Mouse (Mus musculus) olfactory bulb, adult 2 months (tissue): Measurements from ENCODE around the gene Ireb2. TPM values are rescaled to one million over a fixed set of nuclear protein-coding genes. Genes with fewer than 3 reads are reported as not detected.
"Not testable (repeated sequence)": the region's sequence is repeated elsewhere in the genome, so short reads cannot be mapped to it uniquely, and the experiment has no call there.

ENCODE experiments used
- H3K27ac ChIP-seq: fragments of 200-500 bp; 2 replicates; pipeline ENCODE4 v1.5.1; 2012; ENCODE audit warnings: low read depth, low read length; ENCODE audit not compliant: insufficient read depth
- H3K4me1 ChIP-seq: fragments of 200-500 bp; 2 replicates; pipeline ENCODE4 v1.6.1; 2012; ENCODE audit warnings: low read length; ENCODE audit not compliant: control insufficient read depth, insufficient read depth
- H3K4me3 ChIP-seq: fragments of 200-500 bp; 2 replicates; pipeline ENCODE4 v1.5.1; 2012; ENCODE audit warnings: mild to moderate bottlenecking, low read depth, low read length, moderate library complexity; ENCODE audit not compliant: insufficient read depth
- CTCF ChIP-seq: fragments of 200-500 bp; IDR thresholded peaks from 2 replicates; pipeline ENCODE4 v1.5.1; 2012; ENCODE audit warnings: low read depth, mild to moderate bottlenecking, low read length, moderate library complexity; ENCODE audit not compliant: insufficient read depth
- POLR2A ChIP-seq: fragments of 200-500 bp; IDR thresholded peaks from 2 replicates; pipeline ENCODE4 v1.6.1; 2012; ENCODE audit warnings: mild to moderate bottlenecking, low read depth, low read length, moderate library complexity; ENCODE audit not compliant: insufficient read depth
- WGBS: fragments of 180-500 bp; shearing (Covaris S2); methylation state at CpG from one replicate; pipeline ENCODE4 v1.1.7; 2018; 5-methylcytosine and 5-hydroxymethylcytosine counted together
- polyA plus RNA-seq: library from polyadenylated mRNA; stranded (reverse); fragments of >200 nt; gene quantifications from 2 replicates; pipeline ENCODE4 v1.2.4, GENCODE M21; 2012; ENCODE audit warnings: low replicate concordance; ENCODE audit not compliant: missing spikeins, insufficient read depth, insufficient read length

Ireb2 gene
- polyA plus RNA-seq, 1 experiment, result not detected

DNA sequence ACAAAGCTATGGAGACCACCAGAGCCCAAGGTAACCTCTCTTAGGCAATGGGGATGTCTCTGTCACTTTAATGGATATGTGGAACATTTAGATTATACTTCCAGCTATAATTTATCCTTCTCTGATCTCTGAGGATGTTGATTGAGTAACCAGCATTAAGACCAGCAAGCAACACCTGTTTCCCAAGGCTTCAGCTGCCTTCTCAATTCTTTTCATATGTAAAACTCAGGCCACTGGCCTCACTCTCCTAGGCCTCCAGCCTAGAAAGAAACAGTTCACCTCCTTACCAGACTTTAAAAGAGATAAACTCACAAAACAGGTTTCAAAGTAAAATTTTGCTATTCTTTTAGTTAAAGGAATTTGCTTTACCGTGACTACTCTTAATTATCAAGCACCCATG lies 23.4 kb upstream of the Ireb2 start:
- 90% methylated on average over 1 of the region's 1 CpGs for WGBS
- H3K4me1 ChIP-seq, result no peaks in the 10 kb centered on the region
- TF ChIP-seq CTCF (no peak), POLR2A (no peak)
- no peak overlapping the region for H3K27ac ChIP-seq
- H3K4me3 ChIP-seq, result no peak overlapping the region

DNA sequence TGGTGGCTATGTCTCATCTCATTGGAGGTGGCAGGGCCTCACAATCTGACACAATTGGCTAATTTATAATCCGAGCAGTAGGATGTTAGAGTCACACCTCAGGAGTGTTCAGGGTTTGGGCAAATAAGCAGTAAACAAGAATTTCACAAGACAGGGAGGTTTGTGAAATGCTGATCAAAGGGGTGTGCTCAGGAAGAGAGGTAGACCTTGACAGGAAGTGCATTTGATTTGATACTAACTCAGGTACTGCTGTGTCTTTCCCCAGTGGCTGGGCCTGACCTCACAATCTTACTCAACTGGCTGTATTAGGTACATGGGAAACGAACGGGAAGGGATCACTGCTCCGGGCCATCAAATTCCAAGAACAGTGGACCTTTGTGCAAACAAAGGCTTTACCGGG lies 21.3 kb upstream of the Ireb2 start:
- Histone ChIP-seq H3K4me3 (no peak overlapping the region), H3K27ac (no peak overlapping the region), H3K4me1 (no peaks in the 10 kb centered on the region)
- TF ChIP-seq POLR2A (no peak), CTCF (no peak)
- 86% methylated on average over 5 of the region's 5 CpGs for WGBS

DNA sequence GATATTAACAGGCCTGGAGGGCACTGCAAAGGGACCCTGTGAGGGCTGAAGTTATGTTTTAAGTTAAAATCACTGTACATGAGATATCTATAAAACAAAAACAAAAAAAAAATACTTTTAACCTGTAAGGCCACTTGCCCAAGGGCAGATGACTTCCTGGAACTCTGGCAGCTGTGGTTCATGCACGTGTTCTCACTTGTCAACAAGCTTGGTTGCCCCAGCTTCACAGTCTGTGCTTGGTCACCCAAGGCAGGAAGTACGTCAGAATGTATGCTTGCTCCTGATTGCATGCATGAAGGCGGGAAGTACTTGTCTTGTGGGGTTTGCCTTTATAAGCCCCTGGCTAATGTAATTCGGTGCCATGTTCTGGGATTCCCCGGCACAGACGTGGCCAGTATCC lies 19.7 kb upstream of the Ireb2 start:
- Histone ChIP-seq H3K4me3 (no peak overlapping the region), H3K27ac (no peak overlapping the region), H3K4me1 (no peaks in the 10 kb centered on the region)
- WGBS, result 88% methylated on average over 6 of the region's 6 CpGs
- TF ChIP-seq CTCF, result no peak
- TF ChIP-seq POLR2A, result no peak

DNA sequence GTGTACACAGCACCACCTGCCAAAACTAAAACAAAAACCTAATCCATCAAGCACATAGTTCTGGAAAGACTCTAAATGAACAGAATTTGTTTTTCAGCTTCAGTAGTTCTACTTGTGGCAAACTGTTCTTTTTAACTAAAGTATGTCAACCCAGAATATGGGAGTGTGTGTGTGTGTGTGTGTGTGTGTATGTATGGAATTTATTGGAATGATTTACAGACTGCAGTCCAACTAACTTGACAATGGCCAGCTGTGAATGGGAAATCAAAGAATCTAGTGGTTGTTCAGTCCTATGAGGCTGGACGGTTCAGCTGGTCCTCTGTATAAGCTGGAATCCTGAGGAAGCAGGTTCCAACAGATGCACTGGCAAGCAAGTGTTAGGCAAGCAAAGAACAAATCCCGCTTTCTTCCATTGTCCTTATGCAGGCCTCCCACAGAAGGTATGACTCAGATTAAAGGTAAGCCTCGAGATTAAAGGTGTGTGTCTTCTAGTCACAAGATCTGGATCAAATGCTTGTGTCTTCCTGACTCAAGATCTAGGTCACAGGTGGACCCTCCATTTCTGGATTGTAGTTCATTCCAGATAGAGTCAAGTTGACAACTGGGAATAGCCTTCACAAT lies 18.9 kb upstream of the Ireb2 start:
- Histone ChIP-seq H3K27ac (no peak overlapping the region), H3K4me3 (no peak overlapping the region)
- WGBS, result 71% methylated on average over 3 of the region's 3 CpGs

DNA sequence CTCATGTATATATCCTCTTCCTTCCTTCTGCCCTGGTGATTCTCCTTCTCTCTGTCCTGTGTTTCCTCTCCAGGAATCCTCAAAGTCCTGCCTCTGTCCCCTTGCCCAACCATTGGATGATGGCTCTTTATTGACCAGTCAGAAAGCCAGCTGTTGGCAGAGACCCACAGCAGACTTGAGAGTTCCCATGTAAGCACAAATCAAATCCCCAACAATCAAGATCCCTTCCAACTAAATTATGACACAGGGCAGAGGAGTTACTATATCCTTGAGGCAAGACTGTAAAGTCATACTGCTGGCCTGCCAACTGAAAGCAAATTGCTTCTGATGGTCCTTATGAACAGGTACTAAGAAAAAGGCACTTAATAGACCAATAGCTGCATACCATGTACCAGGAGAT lies 15.4 kb upstream of the Ireb2 start:
- Histone ChIP-seq H3K4me3 (no peak overlapping the region), H3K4me1 (no peaks in the 10 kb centered on the region)
- no peak for TF ChIP-seq CTCF
- no peak for TF ChIP-seq POLR2A

More for the DNA sequence above, 18.9 kb upstream of the Ireb2 start:
- TF ChIP-seq CTCF (no peak), POLR2A (no peak)
- H3K4me1 ChIP-seq, result no peaks in the 10 kb centered on the region

DNA sequence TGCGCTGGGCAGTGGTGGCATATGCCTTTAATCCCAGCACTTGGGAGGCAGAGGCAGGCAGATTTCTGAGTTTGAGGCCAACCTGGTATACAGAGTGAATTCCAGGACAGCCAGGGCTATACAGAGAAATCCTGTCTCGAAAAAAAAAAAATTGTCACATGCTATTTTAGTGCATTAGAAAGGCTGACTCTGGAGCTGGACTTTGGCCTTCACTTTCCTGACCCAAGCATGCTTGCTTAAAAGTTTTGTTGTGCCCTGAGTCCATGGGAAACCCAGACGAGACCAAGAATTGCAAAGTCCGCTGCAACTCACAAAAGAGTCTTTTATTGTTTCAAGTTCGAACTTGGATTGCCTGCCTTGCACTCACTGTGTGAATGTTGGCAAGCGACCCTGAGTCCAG lies 10.6 kb upstream of the Ireb2 start:
- not testable (repeated sequence) for H3K27ac ChIP-seq, H3K4me1 ChIP-seq, H3K4me3 ChIP-seq
- WGBS, result 57% methylated on average over 6 of the region's 6 CpGs

More for the DNA sequence above, 15.4 kb upstream of the Ireb2 start:
- no peak overlapping the region for H3K27ac ChIP-seq

DNA sequence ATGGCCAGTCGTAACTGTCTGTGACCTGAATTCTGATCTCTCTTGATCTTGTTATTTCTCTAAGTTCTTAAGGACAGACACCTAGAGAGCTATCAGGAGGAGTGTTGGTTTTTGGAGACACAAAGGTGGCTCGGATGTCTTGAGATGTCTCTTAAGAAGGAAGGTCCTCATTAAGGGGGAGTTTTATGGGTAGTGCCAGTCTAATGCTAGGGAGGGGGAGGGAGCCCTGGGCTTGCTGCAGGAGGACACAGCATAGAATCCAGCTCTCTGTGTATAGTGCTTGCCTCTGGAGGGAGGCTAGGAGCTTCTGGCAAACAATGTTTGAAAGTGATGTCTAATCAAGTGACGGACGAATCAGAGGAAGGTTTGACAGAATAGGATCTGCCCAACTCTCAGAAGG lies 10.0 kb upstream of the Ireb2 start:
- Histone ChIP-seq H3K4me3 (no peak overlapping the region), H3K4me1 (no peaks in the 10 kb centered on the region), H3K27ac (no peak overlapping the region)
- 66% methylated on average over 4 of the region's 4 CpGs for WGBS
- TF ChIP-seq CTCF (no peak), POLR2A (no peak)

DNA sequence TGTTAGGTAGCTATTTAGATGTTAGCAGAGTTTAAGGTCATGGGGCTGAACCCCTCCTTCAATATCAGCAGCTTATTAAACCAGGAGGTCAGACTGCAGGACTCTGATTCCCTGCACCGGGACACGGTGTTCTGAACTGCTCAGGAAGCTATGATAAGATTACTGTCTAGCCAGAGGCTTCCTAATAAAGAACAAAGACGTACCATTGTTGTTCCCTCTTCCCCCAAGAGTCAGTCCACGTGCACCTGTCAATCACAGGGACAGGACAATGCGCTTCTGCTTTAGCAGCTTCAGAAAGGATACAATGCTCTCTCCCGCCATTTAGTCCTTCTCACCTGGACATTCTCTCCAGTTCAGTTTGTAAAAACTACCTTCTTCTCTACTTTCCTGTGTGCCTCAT lies 8.0 kb upstream of the Ireb2 start:
- 34% methylated on average over 6 of the region's 6 CpGs for WGBS
- H3K4me1 ChIP-seq, result no peaks in the 10 kb centered on the region
- no peak overlapping the region for H3K27ac ChIP-seq
- H3K4me3 ChIP-seq, result no peak overlapping the region
- TF ChIP-seq CTCF (no peak), POLR2A (no peak)

DNA sequence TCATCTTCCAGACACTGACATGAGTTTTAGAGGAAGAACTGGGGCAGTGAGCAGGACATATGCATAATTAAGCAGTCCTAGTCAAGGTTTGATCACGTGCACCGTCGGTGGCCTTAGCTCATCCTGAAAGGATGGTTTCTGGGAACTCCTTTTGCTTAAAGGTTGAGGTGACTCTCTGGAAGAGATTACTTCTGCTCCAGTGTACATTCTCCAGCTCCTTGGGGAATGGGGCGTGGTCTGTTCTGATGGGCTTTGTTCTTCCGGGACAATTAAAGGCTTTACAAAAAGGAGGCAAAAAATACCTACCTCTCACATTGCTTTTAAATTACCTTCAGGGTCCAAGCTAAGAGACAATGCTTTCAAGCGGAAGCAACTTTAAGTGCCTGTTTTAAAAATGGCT lies 7.5 kb upstream of the Ireb2 start:
- Histone ChIP-seq H3K4me3 (no peak overlapping the region), H3K4me1 (no peaks in the 10 kb centered on the region), H3K27ac (no peak overlapping the region)
- TF ChIP-seq POLR2A (no peak), CTCF (no peak)
- 50% methylated on average over 6 of the region's 6 CpGs for WGBS

DNA sequence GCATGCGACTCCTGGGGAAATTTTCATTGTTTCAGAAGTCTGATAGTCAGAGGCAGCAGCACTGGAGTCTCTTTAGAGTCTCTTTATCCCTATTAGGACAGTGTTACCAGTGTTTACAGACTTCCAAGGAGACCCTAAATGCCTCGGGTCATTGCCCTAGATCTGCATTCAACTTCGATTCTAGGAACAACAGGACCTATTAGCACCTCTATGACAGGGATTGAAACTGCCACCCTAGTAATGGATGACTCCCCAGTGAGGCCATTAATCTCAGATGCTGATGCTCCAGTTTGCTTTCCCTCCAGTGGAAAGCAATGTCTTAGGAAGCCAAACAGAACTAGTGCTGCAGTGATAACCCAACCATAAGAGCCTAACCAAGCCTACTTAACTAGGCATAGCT lies 6.1 kb upstream of the Ireb2 start:
- WGBS, result 45% methylated on average over 3 of the region's 3 CpGs
- H3K27ac ChIP-seq, result no peak overlapping the region
- no peak for TF ChIP-seq CTCF
- no peak for TF ChIP-seq POLR2A
- no peaks in the 10 kb centered on the region for H3K4me1 ChIP-seq
- no peak overlapping the region for H3K4me3 ChIP-seq
